Mouse (Mus musculus) E14TG2a.4 (cell line): Measurements from ENCODE around the gene Rdh16f2.

Experiments
- CTCF ChIP-seq: conservative IDR thresholded peaks from 2 replicates; pipeline ENCODE4 v1.5.1; 2014; ENCODE audit warnings: low read length
- NANOG ChIP-seq: IDR thresholded peaks from 2 replicates; pipeline ENCODE4 v1.6.1; 2014; ENCODE audit warnings: borderline replicate concordance, low read length, mixed read lengths

DNA sequence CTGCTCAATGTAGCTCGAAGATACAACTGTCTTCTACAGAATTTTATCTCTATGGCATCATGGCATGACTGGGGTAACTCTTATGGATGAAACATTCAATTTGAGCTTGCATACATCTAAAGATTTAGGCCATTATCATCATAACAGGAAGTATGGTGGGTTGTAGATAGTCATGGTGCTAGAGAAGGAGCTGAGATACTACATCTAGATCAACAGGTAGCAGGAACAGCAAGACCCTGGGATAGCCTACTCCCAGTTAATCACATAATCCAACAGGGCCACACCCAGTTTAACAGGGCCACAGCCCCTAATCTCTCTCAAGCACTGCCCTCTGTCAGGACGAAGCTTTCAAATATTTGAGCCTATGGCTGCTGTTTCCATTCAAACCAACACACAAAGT, 25.5 kb upstream of the Rdh16f2 start:
- TF ChIP-seq CTCF = no peak
- TF ChIP-seq NANOG = no peak
